Mouse (Mus musculus): ENCODE data around the gene Cxcr4. TPM values are rescaled to one million over a fixed set of nuclear protein-coding genes. Genes with fewer than 3 reads are reported as not detected.

Gene Cxcr4
- polyA plus RNA-seq, 1 experiment from 2014 or later, result 2.2 TPM

GRCm38 (mm10) chr1:128563905-128564304 lies 28.2 kb downstream of the Cxcr4 start:
- no peak overlapping the region for H3K27ac ChIP-seq (ENCODE audit: low read length)
- H3K4me3 ChIP-seq (ENCODE audit: low read length), result no peak overlapping the region
- H3K36me3 ChIP-seq (ENCODE audit: control insufficient read depth, insufficient read depth, low read length), result no peaks in the 10 kb centered on the region
- ATAC-seq, result no peak
- WGBS, result 83% methylated on average over 3 of the region's 3 CpGs
- H3K9me3 ChIP-seq (ENCODE audit: control insufficient read depth, low read length), result no peaks in the 10 kb centered on the region
- no peaks in the 10 kb centered on the region for H3K4me1 ChIP-seq (ENCODE audit: control insufficient read depth, insufficient read depth, low read length)
- no peaks in the 10 kb centered on the region for H3K27me3 ChIP-seq (replicated peaks; ENCODE audit: control insufficient read depth, insufficient read depth, low read length)
- no peak overlapping the region for H3K4me2 ChIP-seq (ENCODE audit: low read depth, low read length)
- H3K9ac ChIP-seq (ENCODE audit: low read depth, low read length), result no peak overlapping the region

- H3K9ac ChIP-seq (ENCODE audit: low read depth, low read length), result no peak overlapping the region
- no peak overlapping the region for H3K4me3 ChIP-seq (ENCODE audit: low read length)
- 79% methylated on average over 9 of the region's 9 CpGs for WGBS
- H3K36me3 ChIP-seq (ENCODE audit: control insufficient read depth, insufficient read depth, low read length), result no peaks in the 10 kb centered on the region
- no peaks in the 10 kb centered on the region for H3K9me3 ChIP-seq (ENCODE audit: control insufficient read depth, low read length)
- H3K4me1 ChIP-seq (ENCODE audit: control insufficient read depth, insufficient read depth, low read length), result no peaks in the 10 kb centered on the region
- H3K27ac ChIP-seq (ENCODE audit: low read length), result no peak overlapping the region
- no peaks in the 10 kb centered on the region for H3K27me3 ChIP-seq (replicated peaks; ENCODE audit: control insufficient read depth, insufficient read depth, low read length)
- no peak for ATAC-seq
- H3K4me2 ChIP-seq (ENCODE audit: low read depth, low read length), result no peak overlapping the region
These were observed 30.7 kb downstream of the Cxcr4 start for GRCm38 (mm10) chr1:128561325-128561874.

DNA sequence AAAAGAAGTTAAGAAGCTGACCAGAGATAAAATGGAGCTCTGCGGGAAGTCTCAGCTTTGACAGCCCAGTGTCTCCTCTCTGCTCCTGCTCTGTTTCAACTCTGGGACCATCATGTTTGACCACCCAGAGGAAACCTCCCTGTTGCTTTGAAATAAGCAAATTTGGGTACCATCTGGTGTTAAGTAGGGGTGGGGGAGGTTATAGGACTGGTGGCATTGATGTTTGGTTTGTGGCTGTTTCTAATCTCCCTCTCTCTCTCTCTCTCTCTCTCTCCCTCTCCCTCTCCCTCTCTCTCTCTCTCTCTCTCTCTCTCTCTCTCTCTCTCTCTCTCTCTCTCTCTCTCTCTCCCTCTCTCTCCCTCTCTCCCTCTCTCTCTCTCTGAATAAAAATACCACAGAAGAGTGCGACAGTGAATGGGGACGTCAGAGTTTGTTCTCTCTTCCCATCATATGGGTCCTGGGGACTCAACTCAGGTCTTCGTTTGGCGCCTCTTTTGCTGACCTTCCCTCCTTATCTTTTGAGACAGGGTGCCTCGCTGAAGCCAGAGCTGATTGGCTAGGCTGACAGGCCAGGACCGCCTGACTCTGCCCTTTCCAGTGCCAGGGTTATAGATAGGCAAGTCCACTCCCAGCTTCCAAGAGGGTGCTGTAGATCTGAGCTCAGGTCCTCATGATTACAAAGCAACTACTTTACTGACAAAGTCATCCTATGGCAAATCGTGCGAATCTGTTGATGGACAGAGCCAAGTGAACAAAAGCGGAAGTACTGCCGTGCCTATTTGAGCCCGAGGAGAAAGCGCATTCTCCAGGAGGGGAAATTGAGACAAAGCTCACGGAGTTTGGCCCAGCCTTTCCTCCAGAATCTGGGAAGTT lies 31.4 kb downstream of the Cxcr4 start:
- H3K4me3 ChIP-seq (ENCODE audit: low read length), result no peak overlapping the region
- no peaks in the 10 kb centered on the region for H3K36me3 ChIP-seq (ENCODE audit: control insufficient read depth, insufficient read depth, low read length)
- ATAC-seq, result peak; percentile 53; the same call in 1 of the 2 replicates
- 64% methylated on average over 14 of the region's 14 CpGs for WGBS
- H3K4me1 ChIP-seq (ENCODE audit: control insufficient read depth, insufficient read depth, low read length), result no peaks in the 10 kb centered on the region
- H3K4me2 ChIP-seq (ENCODE audit: low read depth, low read length), result no peak overlapping the region
- no peak overlapping the region for H3K9ac ChIP-seq (ENCODE audit: low read depth, low read length)
- H3K27me3 ChIP-seq (replicated peaks; ENCODE audit: control insufficient read depth, insufficient read depth, low read length), result no peaks in the 10 kb centered on the region
- no peak overlapping the region for H3K27ac ChIP-seq (ENCODE audit: low read length)
- H3K9me3 ChIP-seq (ENCODE audit: control insufficient read depth, low read length), result no peaks in the 10 kb centered on the region

DNA sequence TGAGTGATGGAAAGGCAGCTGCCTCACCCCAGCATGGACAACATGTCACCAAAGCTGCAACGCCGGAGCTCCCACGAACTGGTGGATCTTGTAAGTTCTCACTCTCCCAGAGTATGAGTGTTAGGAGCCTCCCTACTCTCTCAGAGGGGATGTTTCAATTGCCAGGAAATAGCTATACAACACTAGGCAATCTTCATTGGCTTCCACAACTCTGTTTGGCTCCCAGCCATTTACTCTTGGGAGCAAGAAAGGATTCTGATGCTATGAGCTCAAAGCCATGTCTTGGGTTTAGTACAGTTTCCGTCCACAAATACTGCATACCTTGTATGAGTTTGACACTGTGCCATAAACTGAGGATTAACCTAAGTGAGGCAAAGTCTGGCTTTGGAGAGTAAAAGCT lies 34.1 kb downstream of the Cxcr4 start:
- WGBS, result 71% methylated on average over 4 of the region's 4 CpGs
- Histone ChIP-seq H3K36me3 (ENCODE audit: control insufficient read depth, insufficient read depth, low read length) (no peaks in the 10 kb centered on the region), H3K9ac (ENCODE audit: low read depth, low read length) (no peak overlapping the region), H3K4me2 (ENCODE audit: low read depth, low read length) (no peak overlapping the region), H3K4me3 (ENCODE audit: low read length) (no peak overlapping the region), H3K4me1 (ENCODE audit: control insufficient read depth, insufficient read depth, low read length) (no peaks in the 10 kb centered on the region), H3K27ac (ENCODE audit: low read length) (no peak overlapping the region), H3K27me3 (replicated peaks; ENCODE audit: control insufficient read depth, insufficient read depth, low read length) (no peaks in the 10 kb centered on the region), H3K9me3 (ENCODE audit: control insufficient read depth, low read length) (no peaks in the 10 kb centered on the region)
- no peak for ATAC-seq

DNA sequence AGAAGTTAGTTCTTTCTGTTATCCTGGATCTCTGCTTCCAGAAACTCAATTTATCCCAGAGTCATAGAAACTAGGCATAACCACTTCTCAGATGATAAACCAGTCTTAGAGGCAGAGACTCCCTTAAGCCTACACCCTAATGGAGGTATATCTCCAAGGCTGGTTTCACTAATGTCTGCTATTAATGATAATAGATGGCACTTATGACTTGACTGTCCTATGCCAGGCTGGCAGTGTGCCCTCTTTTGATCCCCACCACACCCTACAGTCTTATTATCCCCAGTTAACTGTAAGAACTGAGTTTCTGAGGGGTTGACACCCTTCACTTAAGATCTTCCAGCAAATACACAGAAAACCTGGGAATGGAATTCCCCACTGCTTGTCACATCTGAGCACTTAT lies 39.5 kb downstream of the Cxcr4 start:
- Histone ChIP-seq H3K4me2 (ENCODE audit: low read depth, low read length) (no peak overlapping the region), H3K27me3 (replicated peaks; ENCODE audit: control insufficient read depth, insufficient read depth, low read length) (no peaks in the 10 kb centered on the region), H3K4me1 (ENCODE audit: control insufficient read depth, insufficient read depth, low read length) (no peaks in the 10 kb centered on the region), H3K9me3 (ENCODE audit: control insufficient read depth, low read length) (no peaks in the 10 kb centered on the region), H3K36me3 (ENCODE audit: control insufficient read depth, insufficient read depth, low read length) (no peaks in the 10 kb centered on the region), H3K4me3 (ENCODE audit: low read length) (no peak overlapping the region), H3K9ac (ENCODE audit: low read depth, low read length) (no peak overlapping the region), H3K27ac (ENCODE audit: low read length) (no peak overlapping the region)
- ATAC-seq, result no peak

- no peaks in the 10 kb centered on the region for H3K4me1 ChIP-seq (ENCODE audit: control insufficient read depth, insufficient read depth, low read length)
- 22% methylated on average over 8 of the region's 8 CpGs for WGBS
- no peak overlapping the region for H3K4me3 ChIP-seq (ENCODE audit: low read length)
- no peak overlapping the region for H3K4me2 ChIP-seq (ENCODE audit: low read depth, low read length)
- H3K36me3 ChIP-seq (ENCODE audit: control insufficient read depth, insufficient read depth, low read length), result no peaks in the 10 kb centered on the region
- ATAC-seq, result no peak
- H3K9ac ChIP-seq (ENCODE audit: low read depth, low read length), result no peak overlapping the region
- H3K27me3 ChIP-seq (replicated peaks; ENCODE audit: control insufficient read depth, insufficient read depth, low read length), result no peaks in the 10 kb centered on the region
- H3K9me3 ChIP-seq (ENCODE audit: control insufficient read depth, low read length), result no peaks in the 10 kb centered on the region
- no peak overlapping the region for H3K27ac ChIP-seq (ENCODE audit: low read length)
These were observed 40.2 kb downstream of the Cxcr4 start for GRCm38 (mm10) chr1:128551743-128552397.

DNA sequence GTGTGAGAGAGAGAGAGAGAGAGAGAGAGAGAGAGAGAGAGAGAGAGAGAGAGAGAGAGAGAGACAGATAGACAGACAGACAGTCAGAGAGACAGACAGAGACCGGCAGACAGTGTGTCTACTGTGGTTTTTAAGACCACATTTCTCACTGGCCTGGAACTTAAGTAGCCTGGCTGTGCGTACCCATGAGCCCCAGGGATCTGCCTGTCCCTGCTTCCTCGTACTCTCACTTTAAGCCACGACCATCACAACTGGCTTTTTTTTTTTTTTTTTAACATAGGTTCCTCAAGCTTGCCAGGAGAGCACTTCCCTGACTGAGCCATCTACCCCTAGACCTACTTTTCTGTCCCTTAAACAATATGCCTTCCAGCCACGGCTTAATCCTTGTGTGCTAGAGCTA lies 42.7 kb downstream of the Cxcr4 start:
- Histone ChIP-seq H3K27ac (ENCODE audit: low read length) (no peak overlapping the region), H3K9ac (ENCODE audit: low read depth, low read length) (no peak overlapping the region), H3K9me3 (ENCODE audit: control insufficient read depth, low read length) (no peaks in the 10 kb centered on the region), H3K4me1 (ENCODE audit: control insufficient read depth, insufficient read depth, low read length) (no peaks in the 10 kb centered on the region), H3K4me3 (ENCODE audit: low read length) (no peak overlapping the region), H3K27me3 (replicated peaks; ENCODE audit: control insufficient read depth, insufficient read depth, low read length) (no peaks in the 10 kb centered on the region), H3K4me2 (ENCODE audit: low read depth, low read length) (no peak overlapping the region), H3K36me3 (ENCODE audit: control insufficient read depth, insufficient read depth, low read length) (no peaks in the 10 kb centered on the region)
- no peak for ATAC-seq
- 64% methylated on average over 5 of the region's 5 CpGs for whole genome bisulfite sequencing

DNA sequence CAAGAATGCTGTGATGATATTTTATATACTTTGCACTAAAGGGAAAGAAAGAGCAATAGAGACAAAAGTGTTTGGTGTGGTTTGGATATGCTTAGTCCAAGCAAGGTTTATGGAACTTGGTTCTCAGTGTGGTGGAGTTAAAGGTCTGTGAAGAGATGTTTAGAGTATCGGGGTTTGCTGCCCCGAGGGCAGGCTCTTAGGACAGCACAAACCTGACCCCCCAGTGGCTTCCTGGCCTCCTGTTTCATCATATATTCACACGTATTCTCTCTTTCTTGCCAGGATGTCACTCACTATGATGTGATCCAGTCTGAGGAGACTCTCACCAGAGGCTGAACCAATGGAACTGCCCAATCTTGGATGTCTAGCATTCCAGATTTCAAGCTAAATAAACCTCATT lies 43.1 kb downstream of the Cxcr4 start:
- 54% methylated on average over 3 of the region's 3 CpGs for WGBS
- ATAC-seq, result no peak
- H3K4me2 ChIP-seq (ENCODE audit: low read depth, low read length), result no peak overlapping the region

DNA sequence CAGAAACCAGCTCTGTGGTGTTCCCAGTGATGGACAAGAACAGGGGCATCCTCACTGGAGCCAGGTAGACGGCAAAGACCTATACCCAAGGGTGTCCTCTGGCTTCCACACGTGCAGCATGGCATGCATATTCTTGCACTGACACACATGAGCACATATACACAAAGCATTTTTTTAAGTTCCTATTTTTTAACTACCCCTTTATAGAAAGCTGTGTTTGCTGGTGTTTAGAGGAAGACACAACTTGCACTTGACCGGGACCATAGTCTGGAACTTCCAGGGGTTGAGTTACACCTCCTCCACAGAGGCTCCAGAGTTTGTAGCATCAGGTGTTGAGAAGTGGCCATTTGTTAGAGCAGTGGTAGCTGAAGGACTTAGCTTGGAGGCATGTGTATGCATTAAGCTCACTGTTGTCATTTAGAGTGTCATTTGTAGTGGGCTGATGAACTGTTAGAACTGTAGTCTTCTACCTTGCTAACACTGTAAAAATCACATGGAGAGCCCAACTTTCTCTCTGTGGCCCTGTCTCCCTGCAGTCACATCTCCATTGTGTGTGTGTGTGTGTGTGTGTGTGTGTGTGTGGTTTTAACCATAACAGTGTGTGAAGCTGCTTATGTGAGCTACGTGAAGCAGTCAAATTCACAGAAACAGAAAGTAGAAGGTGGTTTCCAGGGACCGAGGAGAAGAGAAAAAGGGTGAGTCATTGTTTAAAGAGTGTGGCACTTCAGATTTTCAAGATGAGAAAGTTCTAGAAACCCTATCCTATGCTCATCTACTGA lies 43.7 kb downstream of the Cxcr4 start:
- 71% methylated on average over 5 of the region's 5 CpGs for WGBS
- H3K36me3 ChIP-seq (ENCODE audit: control insufficient read depth, insufficient read depth, low read length), result no peaks in the 10 kb centered on the region
- ATAC-seq, result no peak

More for the DNA sequence above, 43.1 kb downstream of the Cxcr4 start:
- H3K27ac ChIP-seq (ENCODE audit: low read length), result no peak overlapping the region
- no peak overlapping the region for H3K4me3 ChIP-seq (ENCODE audit: low read length)
- H3K9me3 ChIP-seq (ENCODE audit: control insufficient read depth, low read length), result no peaks in the 10 kb centered on the region
- H3K36me3 ChIP-seq (ENCODE audit: control insufficient read depth, insufficient read depth, low read length), result no peaks in the 10 kb centered on the region
- H3K9ac ChIP-seq (ENCODE audit: low read depth, low read length), result no peak overlapping the region
- no peaks in the 10 kb centered on the region for H3K27me3 ChIP-seq (replicated peaks; ENCODE audit: control insufficient read depth, insufficient read depth, low read length)
- H3K4me1 ChIP-seq (ENCODE audit: control insufficient read depth, insufficient read depth, low read length), result no peaks in the 10 kb centered on the region

More for the DNA sequence above, 43.7 kb downstream of the Cxcr4 start:
- H3K9me3 ChIP-seq (ENCODE audit: control insufficient read depth, low read length), result no peaks in the 10 kb centered on the region
- H3K4me2 ChIP-seq (ENCODE audit: low read depth, low read length), result no peak overlapping the region
- no peak overlapping the region for H3K4me3 ChIP-seq (ENCODE audit: low read length)
- H3K4me1 ChIP-seq (ENCODE audit: control insufficient read depth, insufficient read depth, low read length), result no peaks in the 10 kb centered on the region
- no peak overlapping the region for H3K9ac ChIP-seq (ENCODE audit: low read depth, low read length)
- no peaks in the 10 kb centered on the region for H3K27me3 ChIP-seq (replicated peaks; ENCODE audit: control insufficient read depth, insufficient read depth, low read length)
- H3K27ac ChIP-seq (ENCODE audit: low read length), result no peak overlapping the region
